9 mouse cellular contexts compared by ENCODE assay signal in genomic region chr2:164939106-164939505, GRCm38 (mm10). TPM values are rescaled to one million over a fixed set of nuclear protein-coding genes. Genes with fewer than 3 reads are reported as not detected.
A peak's percentile ranks its signal among the peaks of the same experiment; 100 is the strongest.
DNase-seq lines count a peak whose midpoint lies in the region; ATAC-seq lines count a peak whose summit lies in the region.
"Had no signal": no experiment of that assay in that cellular context is flagged by ENCODE, and none has a peak within 500 bp of the region (broad histone marks: within the 10 kb centered on the region; RNA-seq: fewer than 3 reads in every experiment).

No protein-coding gene starts in this region.

- no peaks in the 10 kb centered on the region for H3K9me3 ChIP-seq in hindbrain, embryonic 11.5 days (ENCODE audit: control insufficient read depth, low read length)
- H3K9me3 ChIP-seq in midbrain, embryonic 14.5 days (ENCODE audit: control insufficient read depth, low read length) = no peaks in the 10 kb centered on the region

- WGBS in hindbrain, embryonic 11.5 days = 1% methylated on average over 11 of the region's 11 CpGs
- under 1% methylated on average over 11 of the region's 11 CpGs for WGBS in midbrain, embryonic 14.5 days

- H3K27ac ChIP-seq in hindbrain, embryonic 11.5 days (ENCODE audit: low read depth, low read length) = 0 out of 2 replicates have a peak overlapping the region, but pooled peaks have one; percentile 14
- peak overlapping the region; percentile 81 for H3K27ac ChIP-seq in midbrain, embryonic 14.5 days (replicated peaks; ENCODE audit: low read depth, low read length)

- intact Hi-C loops in left cerebral cortex, postnatal 36 days (cut with DNase I) = no loop called here

- DNase-seq in left cerebral cortex, postnatal 36 days (ENCODE audit: low spot score in 2 of 2) = peak; percentile 27 to 28
- DNase-seq in left cerebral cortex, adult 11 months (ENCODE audit: low spot score) = no peak
- DNase-seq in cerebellum, postnatal 36 days = peak; percentile 36 to 46
- DNase-seq in hindbrain, embryonic 11.5 days (ENCODE audit: low spot score) = peak; percentile 41
- peak; percentile 70 for DNase-seq in midbrain, embryonic 14.5 days
- no peak for DNase-seq in adrenal gland, postnatal 4 days (ENCODE audit: low spot score in 2 of 2)
- no peak for DNase-seq in kidney, adult 9 months

- peak overlapping the region; percentile 26 for H3K4me3 ChIP-seq in hindbrain, embryonic 11.5 days (ENCODE audit: low read depth, low read length)
- H3K4me3 ChIP-seq in midbrain, embryonic 14.5 days (replicated peaks; ENCODE audit: low read depth, low read length) = peak overlapping the region; percentile 32
- H3K4me3 ChIP-seq: myocyte had no signal

- peaks cover 7% of the 10 kb centered on the region; the same call in 1 of the 2 replicates for H3K4me1 ChIP-seq in hindbrain, embryonic 11.5 days (replicated peaks; ENCODE audit: control insufficient read depth, insufficient read depth, low read length)
- H3K4me1 ChIP-seq in midbrain, embryonic 14.5 days (ENCODE audit: control insufficient read depth, insufficient read depth, low read length) = peaks cover 18% of the 10 kb centered on the region; the same call in 1 of the 2 replicates

- peak; percentile 60; the same call in 1 of the 2 replicates for ATAC-seq in hindbrain, embryonic 11.5 days (ENCODE audit: low FRiP score)
- ATAC-seq in midbrain, embryonic 14.5 days (ENCODE audit: low FRiP score, low TSS enrichment) = peak; percentile 49; the same call in 1 of the 2 replicates
- no peak for ATAC-seq in erythroid progenitor cell, adult 5-6 weeks (replicated peaks; ENCODE audit: low FRiP score, poor library complexity, severe bottlenecking)

- peak overlapping the region; percentile 28 for H3K9ac ChIP-seq in hindbrain, embryonic 11.5 days (ENCODE audit: low read depth, low read length)
- H3K9ac ChIP-seq in midbrain, embryonic 14.5 days (replicated peaks; ENCODE audit: low read length) = peak overlapping the region; percentile 45

- no peaks in the 10 kb centered on the region for H3K36me3 ChIP-seq in hindbrain, embryonic 11.5 days (ENCODE audit: control insufficient read depth, insufficient read depth, low read length)
- no peaks in the 10 kb centered on the region for H3K36me3 ChIP-seq in midbrain, embryonic 14.5 days (ENCODE audit: control insufficient read depth, insufficient read depth, low read length)

- peak overlapping the region; percentile 52 for H3K4me2 ChIP-seq in hindbrain, embryonic 11.5 days (replicated peaks; ENCODE audit: low read depth, low read length)
- peak overlapping the region; percentile 67 for H3K4me2 ChIP-seq in midbrain, embryonic 14.5 days (ENCODE audit: low read length)

- H3K27me3 ChIP-seq in hindbrain, embryonic 11.5 days (ENCODE audit: control insufficient read depth, insufficient read depth, low read length) = peaks cover 28% of the 10 kb centered on the region
- H3K27me3 ChIP-seq in midbrain, embryonic 14.5 days (ENCODE audit: control insufficient read depth, insufficient read depth, low read length) = 0 out of 2 replicates have a peak, but pooled peaks cover 4% of the 10 kb centered on the region

RNA-seq across cellular contexts. Expression of gene Mmp9, which starts 1.5 kb away (rescaled TPM):
- 1 to 10 TPM; 1.7 to 2.1 TPM for total RNA-seq in left cerebral cortex, postnatal 36 days (2021)
- 1.3 TPM in 2 replicates for polyA plus RNA-seq in hindbrain, embryonic 11.5 days (2014; fragmentation: Nextera tagmentation; extraction: Ambion mirVana)
- polyA plus RNA-seq in midbrain, embryonic 14.5 days (2014; fragmentation: Nextera tagmentation; extraction: Ambion mirVana) = 29.7 and 29.9 TPM in 2 replicates
- 1 to 10 TPM; 3.4 to 5.7 TPM for total RNA-seq in adrenal gland, postnatal 4 days (2021)
- total RNA-seq in erythroid progenitor cell, adult 5-6 weeks (2015; ENCODE audit: low replicate concordance) = 41.1 and 44.7 TPM in 2 replicates
- total RNA-seq in erythroid progenitor cell, adult 5-6 weeks (2017; ENCODE audit: low replicate concordance) = 21.5 and 25.3 TPM in 2 replicates

RNA-seq across cellular contexts. Expression of gene Slc12a5, which starts 21.5 kb away (rescaled TPM):
- 100 to 1,000 TPM; 521 to 559 TPM for total RNA-seq in left cerebral cortex, postnatal 36 days (2021)
- 7.4 and 7.5 TPM in 2 replicates for polyA plus RNA-seq in hindbrain, embryonic 11.5 days (2014; fragmentation: Nextera tagmentation; extraction: Ambion mirVana)
- polyA plus RNA-seq in midbrain, embryonic 14.5 days (2014; fragmentation: Nextera tagmentation; extraction: Ambion mirVana) = 53.8 and 63.0 TPM in 2 replicates
- total RNA-seq in adrenal gland, postnatal 4 days (2021) = 10 to 100 TPM; 12.7 to 14.0 TPM
- not detected in 2 replicates for total RNA-seq in erythroid progenitor cell, adult 5-6 weeks (2015; ENCODE audit: low replicate concordance)
- not detected in 2 replicates for total RNA-seq in erythroid progenitor cell, adult 5-6 weeks (2017; ENCODE audit: low replicate concordance)

RNA-seq across cellular contexts. Expression of gene Zfp335, which starts 27.5 kb away (rescaled TPM):
- 10 to 100 TPM; 22.6 to 28.5 TPM for total RNA-seq in left cerebral cortex, postnatal 36 days (2021)
- 8.6 and 8.8 TPM in 2 replicates for polyA plus RNA-seq in hindbrain, embryonic 11.5 days (2014; fragmentation: Nextera tagmentation; extraction: Ambion mirVana)
- 13.9 and 15.5 TPM in 2 replicates for polyA plus RNA-seq in midbrain, embryonic 14.5 days (2014; fragmentation: Nextera tagmentation; extraction: Ambion mirVana)
- total RNA-seq in adrenal gland, postnatal 4 days (2021) = 10 to 100 TPM; 20.7 to 21.7 TPM
- 25.2 and 25.6 TPM in 2 replicates for total RNA-seq in erythroid progenitor cell, adult 5-6 weeks (2015; ENCODE audit: low replicate concordance)
- total RNA-seq in erythroid progenitor cell, adult 5-6 weeks (2017; ENCODE audit: low replicate concordance) = 14.9 and 16.3 TPM in 2 replicates

Comparison
In these comparisons a context has a peak if more than half of its experiments do, and no peak if none do; other contexts are left out.
1. DNase-seq: peak in left cerebral cortex, postnatal 36 days (2 of 2), cerebellum, postnatal 36 days (2 of 2), hindbrain, embryonic 11.5 days (single experiment) and midbrain, embryonic 14.5 days (single experiment); none in left cerebral cortex, adult 11 months (single experiment), adrenal gland, postnatal 4 days (0 of 2) and kidney, adult 9 months (single experiment).
2. RNA of gene Slc12a5, which starts 21.5 kb away (total RNA-seq): 521 to 559 TPM in left cerebral cortex, postnatal 36 days; 12.7 to 14.0 TPM in adrenal gland, postnatal 4 days and not detected in erythroid progenitor cell, adult 5-6 weeks; every median in the first group is over 10 times any median in the second.